Mouse (Mus musculus) liver, postnatal 0 days (tissue): ENCODE measurements around the gene Krtap19-5.

Source experiments
- CTCF ChIP-seq: sonication (generic); IDR thresholded peaks from 2 replicates; pipeline ENCODE4 v1.5.1; 2016; ENCODE audit warnings: antibody characterized with exemption, low read depth
- EP300 ChIP-seq: IDR thresholded peaks from 2 replicates; pipeline ENCODE4 v1.6.1; 2016; ENCODE audit warnings: antibody characterized with exemption, low read depth, mild to moderate bottlenecking

GRCm38 (mm10) chr16:88886870-88887269, 9.4 kb downstream of the Krtap19-5 start:
- no peak for TF ChIP-seq CTCF
- TF ChIP-seq EP300: no peak
